Mouse (Mus musculus) megakaryocyte-erythroid progenitor cell, adult 5-6 weeks (primary cell): ENCODE measurements at regions not wholly inside any gene's neighbourhood (a gene's known extent, or its start where the extent isn't known, plus 50 kb on each side); places are given as distances from the start of the nearest gene placed in this dataset.

Experiments
- ATAC-seq: replicated peaks from 2 replicates; pipeline ENCODE4 v1.8.0; 2016; ENCODE audit warnings: mild to moderate bottlenecking, inconsistent platforms; ENCODE audit not compliant: severe bottlenecking, poor library complexity, low FRiP score, low TSS enrichment

GRCm38 (mm10) chr3:149076928-149077551 is 86.7 kb upstream of the Adgrl2 start:
- ATAC-seq = no peak

DNA sequence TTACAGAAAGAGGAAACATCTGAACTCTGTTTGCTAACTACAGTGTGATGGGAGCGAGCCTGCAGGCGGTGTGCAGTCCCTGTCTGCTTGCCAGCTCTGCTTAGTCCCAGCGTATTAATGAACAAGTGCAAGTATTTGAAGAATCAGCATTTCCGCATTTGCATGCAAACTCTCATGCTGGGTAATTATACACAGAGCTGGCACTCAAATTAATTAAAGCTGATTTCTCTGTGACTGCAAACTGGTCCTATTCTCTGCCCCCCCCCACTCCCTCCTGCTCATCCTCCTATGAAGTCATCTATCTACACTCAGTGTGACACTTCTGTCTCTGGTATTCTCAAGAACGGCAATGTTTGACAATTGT is 85.1 kb upstream of the Adgrl2 start:
- ATAC-seq = no peak

GRCm38 (mm10) chr3:149074658-149075487 is 84.5 kb upstream of the Adgrl2 start:
- ATAC-seq = no peak

DNA sequence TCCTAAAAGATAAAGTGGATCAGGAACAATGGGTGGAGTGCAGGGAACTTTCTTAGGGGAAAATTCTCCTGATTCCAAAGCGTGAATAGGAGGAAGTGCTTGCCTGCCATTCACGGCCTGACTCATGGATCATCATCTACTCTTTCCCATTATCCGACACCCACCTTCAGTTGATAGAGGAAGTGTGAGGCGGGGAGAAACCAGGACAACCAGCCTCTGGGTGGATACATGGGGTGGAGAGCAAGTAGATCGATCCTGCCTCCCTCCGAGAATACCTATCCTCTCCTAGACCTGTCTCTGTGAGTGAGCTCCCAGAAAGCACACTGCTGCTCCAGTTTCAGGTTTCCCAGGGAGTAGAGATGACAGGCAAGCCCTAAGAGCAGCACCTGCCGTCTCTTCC is 79.8 kb upstream of the Adgrl2 start:
- no peak for ATAC-seq

GRCm38 (mm10) chr3:149069436-149069835 is 79.1 kb upstream of the Adgrl2 start:
- ATAC-seq = no peak

GRCm38 (mm10) chr3:149068821-149069220 is 78.5 kb upstream of the Adgrl2 start:
- no peak for ATAC-seq

- no peak for ATAC-seq
Observed at GRCm38 (mm10) chr3:149067758-149068157, 77.4 kb upstream of the Adgrl2 start.

DNA sequence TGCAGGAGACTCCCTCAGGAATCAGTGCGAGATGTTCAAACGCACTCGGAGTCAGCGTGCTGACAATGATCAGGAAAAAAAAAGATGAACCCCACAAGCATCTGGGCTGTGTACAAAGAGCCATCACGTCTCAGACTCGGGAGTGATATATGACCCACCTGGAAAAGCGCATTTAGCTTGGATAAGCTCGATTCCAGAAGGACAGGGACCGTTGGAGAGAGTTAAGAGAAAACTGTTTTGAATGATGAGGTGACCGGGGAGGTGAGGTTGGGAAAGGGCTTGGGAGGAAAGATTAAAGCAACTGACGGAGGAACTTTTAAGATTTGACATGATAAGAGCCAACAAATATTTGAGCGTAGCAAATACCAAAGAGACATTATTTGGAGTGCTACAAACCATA is 64.7 kb upstream of the Adgrl2 start:
- no peak for ATAC-seq

DNA sequence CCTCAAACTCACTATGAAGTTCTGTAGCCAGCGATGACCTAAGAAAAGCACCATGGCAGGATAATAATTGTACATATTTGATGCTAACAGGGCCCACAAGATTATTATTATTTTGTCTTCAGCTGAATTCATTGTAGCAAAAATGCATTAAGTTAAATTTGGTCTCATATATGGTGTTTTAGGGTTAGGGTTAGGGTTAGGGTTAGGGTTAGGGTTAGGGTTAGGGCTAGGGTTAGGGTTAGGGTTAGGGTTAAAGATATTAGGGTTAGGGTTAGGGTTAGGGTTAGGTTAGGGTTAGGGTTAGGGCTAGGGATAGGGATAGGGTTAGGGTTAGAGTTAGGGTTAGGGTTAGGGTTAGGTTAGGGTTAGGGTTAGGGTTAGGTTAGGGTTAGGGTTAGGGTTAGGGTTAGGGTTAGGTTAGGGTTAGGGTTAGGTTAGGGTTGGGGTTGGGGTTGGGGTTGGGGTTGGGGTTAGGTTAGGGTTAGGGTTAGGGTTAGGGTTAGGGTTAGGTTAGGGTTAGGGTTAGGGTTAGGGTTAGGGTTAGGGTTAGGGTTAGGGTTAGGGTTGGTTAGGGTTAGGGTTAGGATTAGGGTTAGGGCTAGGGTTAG is 62.0 kb upstream of the Adgrl2 start:
- peak; percentile 73; the same call in 1 of the 2 replicates for ATAC-seq

DNA sequence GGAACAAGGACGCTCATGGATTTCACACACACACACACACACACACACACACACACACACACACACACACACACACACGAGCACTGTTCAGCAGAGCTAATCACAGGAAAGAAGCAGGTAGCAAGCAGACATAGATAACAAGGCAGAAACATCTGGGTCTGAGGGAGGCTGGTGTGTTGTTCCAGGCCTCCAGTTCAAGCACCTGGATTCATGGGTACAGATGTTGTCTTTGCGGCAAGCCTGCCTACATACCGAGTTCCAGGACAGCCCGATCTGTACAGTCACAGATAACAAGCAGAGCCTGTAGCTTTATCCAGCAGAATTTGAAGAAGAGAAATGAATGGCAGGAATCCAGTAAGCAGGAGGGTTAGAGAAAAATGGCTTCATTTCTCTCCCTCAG is 55.0 kb upstream of the Adgrl2 start:
- ATAC-seq = peak; percentile 84

DNA sequence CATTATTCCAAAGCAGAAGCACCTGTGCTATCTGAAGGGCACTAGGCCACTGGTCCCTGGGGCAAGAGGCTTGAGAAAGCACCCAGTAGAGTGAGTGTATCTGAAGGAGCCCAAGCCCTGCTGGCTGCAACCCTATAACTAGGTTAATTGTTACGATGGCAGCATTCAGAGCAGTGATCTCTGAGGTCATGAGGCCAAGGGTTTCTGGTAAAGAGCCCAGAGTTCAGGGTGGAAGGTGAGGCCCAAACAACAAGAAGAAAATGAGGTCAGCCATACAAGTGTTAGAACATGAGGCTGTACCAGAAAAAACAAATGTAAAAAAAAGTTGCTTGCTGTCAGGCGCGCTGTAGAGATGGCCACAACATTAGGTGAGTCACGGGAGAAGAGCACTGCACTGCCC is 53.5 kb upstream of the Adgrl2 start:
- ATAC-seq = no peak

GRCm38 (mm10) chr3:149042527-149042926 is 52.2 kb upstream of the Adgrl2 start:
- ATAC-seq = no peak

GRCm38 (mm10) chr3:149041188-149041587 is 50.8 kb upstream of the Adgrl2 start:
- no peak for ATAC-seq
